Mouse (Mus musculus) left cerebral cortex, postnatal 25 days (tissue): ENCODE measurements around the gene Bcan. TPM values are rescaled to one million over a fixed set of nuclear protein-coding genes. Genes with fewer than 3 reads are reported as not detected.
A peak's percentile ranks its signal among the peaks of the same experiment; 100 is the strongest.

ENCODE experiments used
- DNase-seq, 2 experiments: peaks; one replicate each; pipeline ENCODE4 v3.0.0; 2022; ENCODE audit warnings: low spot score in 2 of 2, mixed read lengths in 1 of 2
- intact Hi-C: fragments of 180-260 bp; cut with DNase I; formaldehyde crosslinking; loops from one replicate; pipeline ENCODE4 v1.15.1; 2025
- total RNA-seq, 2 experiments: library from RNA; stranded (reverse); gene quantifications; 2 replicates each; pipeline ENCODE4 v1.2.3; 2021

Bcan gene
- total RNA-seq, 2 experiments from 2014 or later: 257 to 284 TPM

DNA sequence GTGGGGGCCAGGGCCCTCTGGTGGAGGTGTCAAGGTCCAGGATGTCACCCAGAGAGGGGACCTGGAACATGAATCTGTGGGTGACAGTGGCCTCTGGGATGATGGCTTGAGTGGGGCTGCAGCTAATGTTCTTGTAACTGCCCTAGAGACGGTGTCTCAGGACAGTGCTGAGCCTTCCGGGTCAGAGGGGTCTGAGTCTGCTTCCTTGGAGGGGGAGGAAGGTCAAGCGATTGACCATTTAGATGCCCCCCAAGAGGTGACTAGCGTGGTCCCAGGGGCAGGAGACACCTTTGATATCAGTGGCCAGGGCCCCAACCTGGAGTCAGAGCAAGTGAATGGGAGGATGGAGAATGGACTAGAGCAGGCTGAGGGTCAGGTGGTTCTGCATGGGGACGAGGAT, 20.5 kb downstream of the Bcan start:
- intact Hi-C loops: no loop called here
- no peak for DNase-seq

DNA sequence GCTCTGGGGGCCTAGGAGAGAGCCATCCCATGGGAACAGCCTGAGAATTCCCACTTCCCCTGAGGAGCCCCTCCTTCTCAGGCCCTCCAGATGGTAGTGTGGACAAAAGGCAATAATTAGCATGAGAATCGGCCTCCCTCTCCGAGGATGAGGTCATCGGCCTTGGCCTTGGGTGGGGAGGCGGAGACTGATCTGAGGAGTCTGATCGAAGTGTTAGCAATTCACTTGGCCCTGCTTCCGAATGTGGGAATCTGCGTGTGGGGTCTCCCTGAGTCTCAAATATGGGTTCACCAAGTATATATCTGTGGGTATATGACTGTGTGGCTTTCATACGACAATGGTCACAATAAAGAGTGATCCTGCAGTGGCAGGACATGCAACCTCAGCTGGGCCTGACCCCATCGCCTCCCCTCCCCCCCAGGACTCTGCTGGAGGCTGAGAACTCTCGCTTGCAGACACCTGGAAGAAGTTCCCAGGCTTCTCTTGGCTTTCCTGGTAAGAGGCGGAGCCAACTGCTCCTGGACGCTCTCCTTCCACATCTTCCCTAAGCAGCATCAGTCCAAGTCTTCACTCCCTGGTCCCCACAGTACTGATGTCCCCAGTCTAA, 25.5 kb downstream of the Bcan start:
- intact Hi-C loops: no loop called here
- DNase-seq: no peak

DNA sequence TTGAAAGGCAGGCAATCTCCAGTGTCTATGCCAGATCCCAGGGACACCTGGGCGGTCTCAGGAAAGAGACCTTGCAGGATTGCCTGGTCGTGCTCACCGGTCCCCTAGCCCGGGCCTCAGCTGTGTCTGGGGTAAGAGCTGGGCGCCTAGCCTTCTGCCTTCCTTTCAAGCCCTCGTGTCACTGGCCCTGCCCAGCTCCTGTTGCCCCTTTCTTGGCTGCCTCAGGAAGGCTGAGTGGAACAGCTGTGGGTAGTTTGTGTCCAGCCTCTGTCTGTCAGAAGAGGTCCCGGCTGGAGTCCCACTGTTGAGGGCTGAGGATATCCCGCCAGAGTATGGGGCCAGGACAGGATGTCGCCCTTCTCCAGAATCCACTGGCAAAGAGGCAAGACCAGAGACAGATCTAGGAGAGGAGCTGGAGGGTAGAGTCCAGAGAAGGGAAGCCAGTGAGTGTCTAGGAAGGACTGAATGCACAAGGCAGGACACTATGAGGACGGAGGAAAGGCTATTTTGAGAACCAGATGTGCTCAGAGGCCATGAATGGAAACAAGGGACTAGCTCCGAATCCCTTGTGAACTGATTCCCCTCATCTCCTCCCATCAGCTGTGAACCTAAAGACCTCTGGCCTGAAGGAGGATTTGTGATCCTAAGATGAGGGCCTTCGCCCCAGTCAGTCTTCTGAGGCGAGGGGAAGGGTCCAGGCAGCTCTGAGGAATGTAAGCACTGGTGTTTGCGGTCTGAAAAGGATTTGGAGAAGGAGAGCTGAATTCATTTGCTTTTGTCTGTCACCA, 26.2 kb downstream of the Bcan start:
- intact Hi-C loops: no loop called here
- no peak for DNase-seq

DNA sequence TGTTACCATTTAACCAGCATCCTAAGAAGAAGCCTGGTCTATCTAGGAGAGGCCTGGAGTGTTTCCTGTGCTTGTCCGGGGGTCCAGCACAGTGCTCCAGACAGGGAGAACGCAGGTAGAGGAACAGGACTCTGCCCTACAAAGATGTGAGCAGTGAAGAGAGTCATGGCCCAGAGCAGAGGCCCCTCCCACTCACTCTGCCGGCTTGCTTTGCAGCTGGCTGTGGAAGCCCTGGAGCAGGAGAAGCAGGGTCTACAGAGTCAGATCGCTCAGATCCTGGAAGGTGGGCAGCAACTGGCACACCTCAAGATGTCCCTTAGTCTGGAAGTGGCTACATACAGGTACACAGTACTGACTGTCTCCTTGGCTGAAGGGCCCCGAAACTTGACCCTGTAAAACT, 27.3 kb downstream of the Bcan start:
- DNase-seq: no peak
- intact Hi-C loops: no loop called here

DNA sequence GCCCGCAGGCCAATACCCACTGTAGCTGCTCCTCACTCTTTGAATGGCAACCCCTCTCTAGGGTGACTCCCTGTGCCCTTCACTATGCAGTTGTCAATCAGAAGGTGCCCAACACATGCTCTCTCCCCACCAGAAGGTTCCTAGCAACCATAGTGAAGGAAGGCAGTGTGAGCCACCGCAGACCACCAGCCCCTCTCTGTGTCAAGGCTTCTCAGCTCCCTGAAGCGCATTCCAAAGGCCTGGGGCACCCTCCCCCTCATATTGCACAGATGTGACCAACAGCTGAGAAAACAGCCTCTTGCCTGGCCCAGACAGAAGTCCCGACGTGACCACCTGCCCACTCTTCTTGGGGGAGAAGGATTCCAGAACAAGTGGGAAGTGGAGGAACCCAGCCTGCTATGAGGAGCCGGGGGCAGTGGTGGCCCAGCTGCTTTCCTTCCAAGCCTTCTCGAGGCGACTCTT, 27.8 kb downstream of the Bcan start:
- intact Hi-C loops: no loop called here
- DNase-seq: peak in 1 of 2 experiments; percentile 32

DNA sequence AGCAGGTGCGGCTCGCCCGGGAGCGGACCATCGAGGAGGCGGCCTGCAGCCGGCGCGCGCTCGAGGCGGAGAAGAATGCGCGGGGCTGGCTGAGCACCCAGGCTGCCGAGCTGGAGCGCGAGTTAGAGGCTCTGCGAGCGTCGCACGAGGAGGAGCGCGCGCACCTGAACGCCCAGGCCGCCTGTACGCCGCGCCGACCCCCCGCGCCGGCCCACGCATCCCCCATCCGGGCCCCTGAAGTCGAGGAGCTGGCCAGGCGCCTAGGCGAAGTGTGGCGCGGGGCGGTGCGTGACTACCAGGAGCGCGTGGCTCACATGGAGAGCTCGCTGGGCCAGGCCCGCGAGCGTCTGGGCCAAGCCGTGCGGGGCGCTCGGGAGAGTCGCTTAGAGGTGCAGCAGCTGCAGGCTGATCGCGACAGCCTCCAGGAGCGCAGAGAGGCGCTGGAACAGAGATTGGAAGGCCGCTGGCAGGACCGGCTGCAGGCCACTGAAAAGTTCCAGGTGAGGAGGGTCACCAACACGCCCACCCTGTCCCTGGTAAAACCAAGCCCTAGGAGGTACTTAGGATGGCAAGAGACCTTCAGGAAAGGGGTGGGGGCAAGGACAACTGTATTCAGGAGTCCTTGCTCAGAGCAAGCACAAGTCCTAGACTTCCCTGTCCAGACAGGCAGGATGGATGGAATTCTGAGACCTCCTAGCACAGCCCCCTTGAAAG, 28.4 kb downstream of the Bcan start:
- intact Hi-C loops: no loop called here
- no peak for DNase-seq

DNA sequence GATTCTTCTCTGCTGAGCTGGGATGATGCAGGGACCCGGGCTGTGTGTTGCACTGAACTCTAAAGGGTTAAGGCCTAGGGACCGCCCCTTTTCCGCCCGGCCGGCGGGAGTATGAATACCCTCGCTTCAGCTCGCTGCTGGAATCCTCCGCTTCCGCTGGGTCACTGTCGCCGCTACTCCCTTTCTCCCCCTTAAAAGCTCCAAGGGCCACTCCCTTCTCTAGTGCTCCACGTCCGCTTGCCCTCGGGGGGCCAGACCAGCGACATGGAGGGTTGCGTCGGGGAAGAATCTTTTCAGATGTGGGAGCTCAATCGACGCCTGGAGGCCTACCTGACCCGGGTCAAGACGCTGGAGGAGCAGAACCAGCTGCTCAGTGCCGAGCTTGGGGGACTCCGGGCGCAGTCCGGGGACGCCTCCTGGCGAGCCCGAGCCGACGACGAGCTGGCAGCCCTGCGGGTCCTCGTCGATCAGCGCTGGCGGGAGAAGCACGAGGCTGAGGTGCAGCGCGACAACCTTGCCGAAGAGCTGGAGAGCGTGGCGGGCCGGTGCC, 29.0 kb downstream of the Bcan start, which contains the start of gene Nes:
Gene Nes, plus strand, starts transcription at position 140 of the 550 bp plus-strand sequence.
- intact Hi-C loops: loop anchor here (1.0 kb wide), 2 partner anchors 16 to 100 kb away; no protein-coding TSS in a partner anchor
- no peak for DNase-seq

DNA sequence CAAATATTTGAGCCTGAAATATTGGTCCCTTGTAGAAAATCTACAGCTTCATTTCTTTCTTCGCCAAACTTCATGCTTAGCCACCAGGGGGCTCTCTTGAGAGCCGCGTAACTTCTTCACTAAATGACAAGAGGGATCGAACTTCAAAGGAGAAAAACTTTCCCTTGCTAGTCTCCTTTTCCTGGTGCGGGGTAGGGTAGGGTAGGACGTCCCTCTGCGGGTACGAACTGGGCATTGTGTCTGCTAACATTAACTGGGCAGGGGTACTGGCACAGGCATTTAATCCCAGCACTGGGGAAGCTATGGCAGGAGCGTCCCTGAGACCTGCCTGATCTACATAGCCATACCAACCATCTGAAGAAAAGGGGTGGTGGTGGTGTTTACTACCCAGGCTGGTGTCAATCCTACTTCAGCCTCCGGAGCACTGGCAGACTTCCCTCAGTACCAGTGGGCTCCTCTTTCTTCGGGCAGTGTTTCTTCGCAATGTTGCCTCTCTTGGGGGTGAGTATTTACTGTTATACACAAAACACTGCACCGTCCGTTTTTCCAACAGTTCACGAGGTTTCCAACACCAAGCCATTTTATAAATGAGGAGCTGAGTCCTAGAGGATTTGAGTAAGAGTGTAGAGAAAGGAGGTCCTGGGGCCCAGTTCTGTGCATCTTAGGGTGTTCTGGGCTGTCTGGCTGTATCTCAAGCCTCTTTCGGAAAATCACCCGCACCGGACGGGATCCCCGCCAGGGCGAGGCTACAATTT, 29.7 kb downstream of the Bcan start:
- DNase-seq: peak; percentile 51 to 57
- intact Hi-C loops: loop anchor here (1.0 kb wide), 2 partner anchors 17 to 101 kb away; no protein-coding TSS in a partner anchor

DNA sequence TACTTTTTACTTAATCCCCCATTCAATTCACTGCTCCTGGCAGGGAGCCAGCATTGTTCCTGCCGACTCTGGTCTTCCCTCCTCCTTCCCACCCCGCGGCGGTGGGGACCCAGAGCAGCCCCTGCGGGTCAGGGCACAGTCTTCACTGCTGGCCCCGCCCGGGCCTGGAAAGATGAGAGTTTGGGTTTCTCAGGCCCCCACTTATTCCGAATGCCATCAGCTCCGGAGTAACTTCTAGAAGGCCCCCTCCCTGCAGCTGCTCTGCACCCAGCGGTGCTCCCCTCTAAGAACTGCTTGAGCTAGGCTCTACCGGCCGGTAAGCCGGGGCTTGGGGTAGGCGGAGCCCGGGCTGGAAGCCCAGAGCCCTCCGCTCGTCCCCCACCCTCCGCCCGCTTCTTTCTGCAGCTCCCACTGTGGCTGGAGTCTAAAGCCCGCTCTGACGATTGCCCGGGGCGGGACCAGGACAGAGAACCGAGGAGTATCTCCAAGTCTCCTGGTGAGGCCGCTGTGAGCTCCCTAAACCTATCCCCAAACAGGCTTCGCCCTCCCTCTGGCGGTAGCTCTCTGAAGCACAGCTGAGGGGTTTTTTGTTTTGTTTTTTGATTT, 39.3 kb downstream of the Bcan start:
- intact Hi-C loops: loop anchor here (1.0 kb wide), 1 partner anchor 25 kb away; no protein-coding TSS in a partner anchor

DNA sequence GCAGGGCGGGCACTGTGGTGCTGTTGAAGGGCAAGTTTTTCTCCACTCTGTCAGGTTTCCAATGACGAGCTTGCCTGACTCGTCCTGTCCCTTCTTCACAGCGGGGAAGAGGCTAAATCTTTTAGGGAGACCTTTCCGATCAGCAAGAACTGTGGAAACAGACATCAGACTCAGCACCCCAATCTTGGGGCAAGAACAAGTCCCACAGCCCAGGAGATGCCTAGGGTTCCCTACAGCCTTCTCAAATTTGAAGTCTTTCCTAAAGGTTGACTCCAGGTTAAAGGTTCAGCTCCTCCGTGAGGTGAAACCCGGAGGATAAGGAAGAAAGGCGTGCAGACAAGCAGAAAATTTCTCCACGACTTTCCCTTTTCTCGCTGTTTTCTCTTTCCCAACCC, 39.8 kb downstream of the Bcan start:
- DNase-seq: no peak
- intact Hi-C loops: no loop called here

More for the DNA sequence above, 39.3 kb downstream of the Bcan start:
- peak; percentile 71 to 85 for DNase-seq

DNA sequence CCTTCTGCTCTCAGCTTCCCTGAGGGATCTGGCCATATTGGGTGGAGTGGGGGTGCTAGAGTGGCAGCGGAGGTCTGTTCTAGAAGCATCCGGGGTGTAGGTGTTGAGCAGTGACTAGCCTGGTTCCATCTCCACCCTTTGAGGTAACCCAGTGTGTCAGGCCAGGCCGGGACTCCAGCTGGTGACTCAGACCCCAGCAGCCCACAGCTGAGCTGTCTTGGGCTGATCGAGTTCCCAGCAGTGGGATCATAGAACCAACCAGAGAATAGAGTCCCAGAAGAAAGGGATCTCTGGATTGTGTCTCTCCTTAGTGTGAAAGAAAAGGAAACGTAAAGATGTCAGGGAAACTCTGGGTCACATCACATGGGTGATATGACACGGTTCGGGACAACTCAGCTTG, 40.7 kb downstream of the Bcan start:
- DNase-seq: no peak
- intact Hi-C loops: no loop called here

DNA sequence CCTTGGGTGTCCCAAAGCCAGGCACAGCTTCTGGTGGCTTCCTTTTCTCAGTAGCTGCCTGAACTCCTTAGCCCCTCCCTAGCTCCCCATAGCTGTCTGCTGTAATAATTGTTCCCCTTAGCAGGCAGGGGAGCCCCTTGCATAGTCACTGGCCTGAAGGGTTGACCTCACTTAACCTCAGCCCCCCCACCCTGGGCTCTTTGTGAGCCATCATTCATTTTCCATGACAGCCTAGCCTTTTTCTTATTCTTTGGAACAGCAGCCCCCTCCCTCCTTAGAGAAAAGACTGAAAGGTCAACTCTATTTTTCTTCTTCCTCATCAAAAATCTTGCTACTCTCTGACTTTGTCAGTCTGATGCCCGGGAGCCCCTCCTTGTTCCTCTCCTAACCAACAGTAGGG, 41.1 kb downstream of the Bcan start:
- DNase-seq: no peak
- intact Hi-C loops: no loop called here

DNA sequence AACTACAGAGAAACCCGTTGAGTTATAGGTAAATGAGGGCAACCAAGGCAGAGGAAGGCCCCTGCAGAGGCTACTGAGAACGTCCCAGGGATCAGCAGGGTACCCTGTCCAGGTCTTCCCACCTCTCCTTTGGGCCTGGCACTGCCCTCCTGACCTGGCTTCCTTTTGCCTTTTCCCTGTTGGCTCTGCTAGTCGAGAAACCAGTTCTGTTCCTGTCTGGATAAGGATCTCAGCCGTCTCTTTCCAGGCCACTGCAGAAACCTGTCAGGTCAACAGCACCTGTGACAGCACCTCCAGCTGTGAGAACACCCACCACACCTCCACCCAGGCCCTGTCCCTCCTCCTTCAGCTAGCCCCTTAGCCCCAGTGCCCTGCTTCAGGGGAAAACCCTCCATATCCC, 41.6 kb downstream of the Bcan start:
- intact Hi-C loops: no loop called here
- no peak for DNase-seq

DNA sequence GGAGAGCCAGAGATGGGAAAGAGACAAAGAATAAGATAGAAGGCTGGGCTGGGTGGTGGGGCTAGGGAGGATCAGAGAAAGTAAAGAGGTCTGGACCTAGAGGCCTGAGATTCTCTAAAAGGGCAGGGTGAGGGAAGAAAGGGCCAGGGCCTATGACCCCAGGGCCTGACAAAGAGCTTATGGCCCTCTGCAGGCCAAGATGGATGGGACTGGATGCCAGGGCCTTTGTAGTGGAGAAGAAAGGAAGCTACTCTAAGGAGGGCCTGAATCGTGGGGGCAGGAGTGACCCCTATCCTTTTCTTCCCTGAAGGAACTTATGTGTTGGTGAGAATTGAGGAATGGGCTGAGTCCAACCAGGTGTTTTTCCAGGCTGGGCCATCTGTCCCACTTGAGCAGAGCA, 42.0 kb downstream of the Bcan start:
- intact Hi-C loops: no loop called here

DNA sequence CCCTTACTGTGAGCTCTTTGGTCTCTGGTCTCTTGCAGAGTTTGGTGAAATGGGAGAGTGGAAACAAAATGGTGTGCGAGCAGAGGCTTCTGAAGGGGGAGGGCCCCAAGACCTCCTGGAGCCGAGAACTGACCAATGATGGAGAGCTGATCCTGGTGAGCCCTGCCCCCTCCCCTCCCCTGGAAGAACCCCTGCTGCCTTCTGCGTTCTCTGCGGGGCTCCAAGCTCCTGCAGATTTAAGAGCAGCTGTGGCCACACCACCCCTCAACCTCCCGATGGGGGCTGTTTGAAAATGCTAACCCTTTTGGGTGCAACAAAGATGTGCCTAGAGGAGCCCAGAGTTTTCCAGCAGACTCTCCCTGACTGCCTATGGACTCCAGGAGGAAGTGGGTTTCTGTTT, 47.6 kb downstream of the Bcan start:
- intact Hi-C loops: no loop called here
- no peak for DNase-seq

More for the DNA sequence above, 42.0 kb downstream of the Bcan start:
- DNase-seq: no peak

DNA sequence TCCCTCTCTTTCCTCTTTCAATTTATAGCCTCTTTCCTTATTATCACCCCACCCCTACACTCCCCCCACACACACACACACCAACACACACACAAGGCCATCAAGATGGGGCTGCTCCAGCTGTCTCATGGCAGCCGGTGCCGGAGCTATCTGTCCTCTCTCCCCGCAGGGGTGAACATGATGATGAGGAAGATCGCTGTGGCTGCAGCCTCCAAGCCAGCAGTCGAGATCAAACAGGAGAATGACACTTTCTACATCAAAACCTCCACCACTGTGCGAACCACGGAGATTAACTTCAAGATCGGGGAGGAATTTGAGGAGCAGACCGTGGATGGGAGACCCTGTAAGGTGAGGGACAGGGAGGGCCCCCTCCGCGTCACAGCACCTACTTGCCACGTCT, 48.1 kb downstream of the Bcan start:
- intact Hi-C loops: no loop called here
- DNase-seq: no peak

DNA sequence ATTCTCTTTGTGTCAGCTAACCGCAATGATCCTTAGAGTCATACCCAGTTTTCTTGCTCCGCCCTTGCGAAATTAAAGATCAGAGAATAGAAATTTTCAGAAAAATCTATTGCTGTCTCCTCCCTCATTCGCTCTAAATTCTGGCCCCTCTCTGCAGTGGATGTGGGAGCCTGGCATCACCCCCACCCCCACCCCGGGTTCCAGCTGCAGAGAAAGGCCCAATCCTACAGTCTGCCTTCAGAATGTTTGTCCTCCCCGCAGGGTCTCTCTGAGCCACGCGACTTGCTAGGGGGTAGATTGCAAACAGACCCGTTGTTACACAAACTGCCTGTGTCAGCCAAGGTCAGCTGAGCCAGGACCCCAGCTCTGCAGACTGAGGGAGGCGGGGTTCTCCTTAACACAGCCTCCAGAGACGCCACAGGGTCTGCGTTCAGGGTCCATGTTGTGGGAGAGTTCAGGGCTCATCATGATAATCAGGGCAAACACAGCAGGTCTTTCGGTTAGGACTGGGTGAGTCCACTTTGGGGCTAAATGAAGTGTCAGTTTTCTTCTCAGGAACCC, 50.0 kb downstream of the Bcan start:
- intact Hi-C loops: no loop called here

DNA sequence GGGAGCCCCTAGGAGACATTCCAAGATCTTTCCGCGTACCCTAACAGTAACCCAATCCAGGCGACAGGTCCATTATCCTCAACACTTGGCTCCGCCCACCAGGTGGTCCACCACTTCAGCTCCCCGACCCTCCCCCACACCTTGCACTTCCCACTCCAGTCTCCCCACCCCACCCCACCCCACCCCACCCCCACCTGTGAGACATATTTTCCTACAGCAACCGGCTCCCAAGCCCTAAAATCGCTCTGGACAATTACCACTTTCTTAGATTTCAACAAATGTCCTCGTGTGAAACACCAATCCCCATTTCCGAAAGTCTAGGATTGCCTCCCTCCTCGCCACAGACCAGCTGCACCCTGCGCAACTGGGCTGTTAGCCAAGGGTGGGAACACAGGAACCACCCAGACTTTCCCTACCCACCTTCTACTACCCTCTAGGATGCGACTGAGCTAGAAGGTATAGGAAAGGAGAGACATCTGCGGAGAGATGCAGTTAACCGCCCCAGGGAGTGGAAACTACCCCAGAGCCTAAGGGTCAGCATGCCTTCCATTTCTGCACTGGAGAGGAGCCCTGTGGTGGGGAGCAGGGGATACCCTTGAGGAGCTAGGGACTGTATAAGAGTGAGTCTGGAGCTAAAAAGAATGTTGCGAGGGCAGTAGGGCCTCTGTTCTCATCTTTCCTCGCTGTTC, 50.6 kb downstream of the Bcan start:
- intact Hi-C loops: no loop called here
- no peak for DNase-seq

More for the DNA sequence above, 50.0 kb downstream of the Bcan start:
- no peak for DNase-seq
